Mouse (Mus musculus) left cerebral cortex, postnatal 10 days (tissue): ENCODE results near the gene Abhd11. TPM values are rescaled to one million over a fixed set of nuclear protein-coding genes. Genes with fewer than 3 reads are reported as not detected.
"Not testable (repeated sequence)": the region's sequence is repeated elsewhere in the genome, so short reads cannot be mapped to it uniquely, and the experiment has no call there.

Experiments used
- DNase-seq, 2 experiments: peaks; one replicate each; pipeline ENCODE4 v3.0.0; 2021 to 2022; ENCODE audit warnings: low spot score in 2 of 2, mixed read lengths in 1 of 2; ENCODE audit errors: extremely low spot score in 1 of 2
- intact Hi-C: fragments of 180-260 bp; cut with DNase I; formaldehyde crosslinking; loops from one replicate; pipeline ENCODE4 v1.15.1; 2025
- total RNA-seq, 2 experiments: library from RNA; stranded (reverse); gene quantifications; 2 replicates each; pipeline ENCODE4 v1.2.3; 2021

The Abhd11 gene
- total RNA-seq, 2 experiments from 2014 or later: 49.8 to 52.5 TPM

DNA sequence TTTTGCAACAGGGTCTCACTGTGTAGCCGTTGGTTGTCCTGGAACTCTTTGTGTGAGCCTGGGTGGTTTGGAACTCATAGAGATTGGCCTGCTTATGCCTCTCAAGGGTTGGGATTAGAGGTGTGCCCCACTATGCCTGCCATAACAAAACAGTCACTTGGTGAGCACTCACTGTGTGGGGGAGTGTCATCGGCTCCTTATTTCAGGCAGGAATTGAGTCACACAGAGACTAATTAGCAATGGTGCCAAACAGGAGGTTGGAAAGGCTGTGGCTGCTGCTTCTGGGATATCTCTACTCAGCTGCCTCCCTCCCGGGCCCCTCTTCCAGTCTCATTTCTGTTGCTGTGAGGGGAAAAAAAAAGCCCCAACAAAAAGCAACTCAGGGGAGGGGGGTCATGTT is 35.6 kb downstream of the Abhd11 start:
- no peak for DNase-seq
- intact Hi-C loops: no loop called here

DNA sequence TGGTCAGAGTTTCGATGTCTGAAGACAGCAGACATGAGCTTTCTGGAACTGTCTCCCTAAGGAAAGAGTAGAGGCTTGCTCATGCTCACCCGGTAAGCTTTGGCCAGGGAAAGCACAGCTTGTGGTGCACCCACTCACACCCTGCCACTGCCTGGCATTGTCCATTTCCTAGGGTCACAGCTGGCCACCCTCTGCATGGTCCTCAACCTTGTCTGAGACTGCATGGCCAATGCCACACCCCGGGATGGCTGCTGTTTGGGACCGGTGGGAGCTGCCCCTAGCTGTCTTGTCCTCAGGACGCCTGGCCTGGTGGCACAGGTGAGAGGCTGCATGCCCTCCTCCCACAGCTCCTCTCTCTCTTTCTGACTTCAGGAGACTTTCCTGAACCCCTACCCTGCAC is 39.6 kb downstream of the Abhd11 start:
- intact Hi-C loops: no loop called here

DNA sequence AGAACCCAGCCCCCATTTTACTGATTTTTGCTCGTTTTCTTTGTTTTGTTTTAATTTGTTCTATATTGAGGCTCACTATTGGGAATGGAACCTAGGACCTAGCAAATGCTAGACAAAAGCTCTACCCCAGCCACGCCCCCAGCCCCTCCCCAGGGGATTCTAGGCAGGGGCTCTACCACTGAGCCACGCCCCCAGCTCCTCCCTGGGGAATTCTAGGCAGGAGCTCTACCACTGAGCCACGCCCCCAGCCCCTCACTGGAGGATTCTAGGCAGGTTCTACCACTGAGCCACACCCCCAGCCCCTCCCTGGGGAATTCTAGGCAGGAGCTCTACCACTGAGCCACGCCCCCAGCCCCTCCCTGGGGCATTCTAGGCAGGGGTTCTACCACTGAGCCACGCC is 40.3 kb downstream of the Abhd11 start:
- intact Hi-C loops, DNase-seq: not testable (repeated sequence)

More for the DNA sequence above, 39.6 kb downstream of the Abhd11 start:
- DNase-seq: no peak

DNA sequence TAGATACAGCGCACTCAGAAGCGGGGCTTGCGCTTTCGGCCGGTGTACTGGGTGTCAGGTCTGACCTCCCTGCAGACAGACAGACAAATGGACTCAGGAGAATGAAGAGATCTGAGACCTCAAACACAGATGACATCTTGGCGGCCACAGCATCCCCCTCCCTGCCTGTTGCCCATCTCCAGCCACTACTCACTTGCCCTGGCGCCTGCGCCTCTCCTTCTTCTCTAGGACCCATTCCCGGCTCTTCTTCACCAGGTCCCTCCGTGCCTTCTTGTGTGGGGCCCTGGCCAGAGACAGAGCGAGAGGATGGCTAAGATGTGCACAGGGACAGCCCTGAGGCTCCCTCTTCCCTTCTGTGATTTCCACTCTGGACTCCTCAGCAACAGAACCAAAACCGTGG is 44.4 kb downstream of the Abhd11 start:
- no peak for DNase-seq
- intact Hi-C loops: no loop called here

Other genes with a start within 250 kb of the Abhd11 start
- not detected for gene Tmem270, start 102.4 kb upstream of the Abhd11 start, total RNA-seq
- not detected for gene Cldn13, start 93.6 kb upstream of the Abhd11 start, total RNA-seq
- gene Mettl27, start 76.8 kb upstream of the Abhd11 start, total RNA-seq: 1 to 10 TPM; 8.7 to 8.9 TPM
- gene Cldn4, start 62.2 kb upstream of the Abhd11 start, total RNA-seq: not detected
- gene Cldn3, start 22.9 kb upstream of the Abhd11 start, total RNA-seq: 1 to 10 TPM; 1.0 to 2.3 TPM
- gene Stx1a, start 14.3 kb downstream of the Abhd11 start, total RNA-seq: 100 to 1,000 TPM; 367 to 390 TPM
- 10 to 100 TPM; 37.5 to 38.1 TPM for gene Dnajc30, start 55.0 kb downstream of the Abhd11 start, total RNA-seq
- gene Bud23, start 55.8 kb downstream of the Abhd11 start, total RNA-seq: 10 to 100 TPM; 39.7 to 50.1 TPM
- gene Vps37d, start 69.1 kb downstream of the Abhd11 start, total RNA-seq: 10 to 100 TPM; 28.9 to 32.7 TPM
- gene Mlxipl, start 80.7 kb downstream of the Abhd11 start, total RNA-seq: 1 to 10 TPM; 3.6 to 4.0 TPM
- gene Tbl2, start 140.5 kb downstream of the Abhd11 start, total RNA-seq: 10 to 100 TPM; 23.3 to 23.6 TPM
- gene Bcl7b, start 159.1 kb downstream of the Abhd11 start, total RNA-seq: 10 to 100 TPM; 29.4 to 33.0 TPM
- 10 to 100 TPM; 44.6 to 45.7 TPM for gene Baz1b, start 178.1 kb downstream of the Abhd11 start, total RNA-seq
- 1 to 10 TPM; 8.8 to 9.0 TPM for gene Fzd9, start 242.1 kb downstream of the Abhd11 start, total RNA-seq